Mouse (Mus musculus): Measurements from ENCODE around the gene Wdr45.
"Not testable (repeated sequence)": the region's sequence is repeated elsewhere in the genome, so short reads cannot be mapped to it uniquely, and the experiment has no call there.

Gene Wdr45

DNA sequence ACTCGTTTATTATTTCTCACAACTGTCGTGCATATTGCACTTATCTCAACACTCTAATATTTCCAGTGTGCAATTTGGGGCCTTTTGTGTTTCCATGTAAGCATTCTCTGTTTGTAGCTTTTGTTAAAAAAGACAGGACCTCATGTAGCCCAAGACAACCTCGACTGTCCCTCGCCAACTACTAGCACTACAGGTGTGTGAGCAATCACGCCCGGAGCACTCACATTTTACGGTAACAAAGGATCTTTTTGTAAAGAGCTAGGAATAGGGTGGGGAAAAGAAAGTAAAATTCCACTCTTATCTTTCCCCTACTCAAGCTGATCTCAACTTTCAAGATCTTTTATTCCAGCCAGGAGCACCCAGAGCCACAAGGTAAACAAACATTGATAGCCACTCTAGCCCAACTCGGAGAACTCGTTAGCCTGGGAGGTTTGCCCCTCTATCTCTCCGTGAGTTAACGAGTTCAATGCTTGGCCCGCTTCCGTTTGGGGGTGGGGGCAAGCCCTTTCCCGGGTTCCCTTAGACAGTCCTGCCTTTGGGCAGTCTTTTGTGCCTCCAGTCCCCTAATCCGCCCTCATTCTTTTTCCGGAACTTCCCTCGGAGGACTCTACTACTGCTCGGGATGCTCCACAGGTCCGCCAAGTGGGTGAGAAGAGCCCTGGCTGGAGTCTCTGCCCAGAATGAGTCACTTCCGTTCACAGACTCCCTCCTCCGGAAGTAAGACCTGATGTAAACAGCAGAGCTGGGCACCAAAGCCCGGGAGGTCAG is 7.6 kb downstream of the Wdr45 start, which contains the start of gene Gm45208:
Gm45208 (plus strand) TSS at position 732 of the 768 bp plus-strand sequence.
- peak; percentile 25 to 42 for DNase-seq

DNA sequence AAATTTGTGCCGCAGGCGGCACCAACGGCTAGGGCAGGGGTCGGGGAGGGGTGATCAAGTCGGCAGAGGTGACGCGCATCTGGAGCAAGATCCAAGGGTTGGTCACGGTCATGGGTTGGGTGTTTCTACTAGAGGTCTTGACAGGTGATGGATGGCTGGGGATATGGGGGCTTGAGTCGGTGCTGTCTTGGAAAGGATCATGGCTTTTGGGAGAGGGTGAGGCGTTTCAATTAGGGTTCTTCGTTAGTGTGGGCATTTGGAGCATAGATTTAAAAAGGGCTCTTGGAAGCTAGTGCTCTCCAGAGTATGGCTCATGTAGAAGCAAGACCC is 8.1 kb downstream of the Wdr45 start:
- DNase-seq = peak in 1 of 2 experiments; percentile 57

DNA sequence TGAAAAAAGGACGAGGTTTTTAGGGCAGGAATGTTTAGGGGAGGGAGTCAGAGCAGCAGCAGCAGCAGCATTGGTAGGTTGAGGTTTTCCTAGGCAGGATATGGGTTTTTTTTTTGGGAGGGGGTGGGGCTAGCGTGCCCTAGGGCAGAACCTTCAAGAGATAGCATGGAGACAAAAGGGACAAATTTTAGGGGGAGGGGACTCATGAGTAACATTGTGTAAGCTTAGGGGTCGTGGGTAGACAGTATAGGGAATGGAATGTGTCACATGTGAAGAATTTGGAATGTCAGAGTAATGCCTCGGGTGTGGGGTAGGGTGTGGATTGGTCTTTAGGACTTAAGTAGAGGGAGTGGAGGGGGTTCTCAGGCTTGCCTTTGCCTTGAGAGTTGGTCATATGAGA is 8.6 kb downstream of the Wdr45 start:
- DNase-seq = no peak

DNA sequence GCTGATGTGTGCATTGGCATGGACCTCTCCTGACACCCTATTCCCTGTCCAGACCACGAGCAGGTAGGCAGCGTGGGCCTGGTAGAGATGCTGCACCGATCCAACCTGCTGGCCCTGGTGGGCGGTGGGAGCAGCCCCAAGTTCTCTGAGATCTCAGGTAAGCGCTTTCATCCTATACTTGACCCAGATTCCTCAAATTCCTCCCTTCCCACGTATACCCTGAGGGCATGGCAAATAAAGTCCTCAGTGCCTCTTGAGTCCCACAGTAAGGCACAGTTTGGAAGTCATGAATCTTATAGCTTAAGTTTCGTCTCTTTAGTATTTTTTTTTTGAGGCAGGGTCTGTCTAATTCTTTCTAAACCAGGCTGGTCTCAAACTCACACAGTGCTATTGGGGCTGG is 10.0 kb downstream of the Wdr45 start:
- DNase-seq = no peak

DNA sequence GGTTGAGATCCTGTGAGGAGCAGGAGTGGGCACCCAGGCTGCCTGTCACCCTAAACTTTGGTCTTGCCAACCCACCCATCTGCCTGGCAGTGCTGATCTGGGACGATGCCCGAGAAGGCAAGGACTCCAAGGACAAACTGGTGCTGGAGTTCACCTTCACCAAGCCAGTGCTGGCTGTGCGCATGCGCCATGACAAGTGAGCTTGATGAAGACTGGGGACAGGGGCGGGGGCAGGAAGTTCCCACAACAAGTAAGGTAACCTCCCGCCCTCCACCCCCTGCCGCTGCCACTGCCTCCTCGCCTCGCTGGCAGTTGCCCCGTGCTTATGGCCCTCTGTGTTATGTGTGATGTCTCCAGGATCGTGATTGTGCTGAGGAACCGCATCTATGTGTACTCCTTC is 11.7 kb downstream of the Wdr45 start:
- no peak for DNase-seq

DNA sequence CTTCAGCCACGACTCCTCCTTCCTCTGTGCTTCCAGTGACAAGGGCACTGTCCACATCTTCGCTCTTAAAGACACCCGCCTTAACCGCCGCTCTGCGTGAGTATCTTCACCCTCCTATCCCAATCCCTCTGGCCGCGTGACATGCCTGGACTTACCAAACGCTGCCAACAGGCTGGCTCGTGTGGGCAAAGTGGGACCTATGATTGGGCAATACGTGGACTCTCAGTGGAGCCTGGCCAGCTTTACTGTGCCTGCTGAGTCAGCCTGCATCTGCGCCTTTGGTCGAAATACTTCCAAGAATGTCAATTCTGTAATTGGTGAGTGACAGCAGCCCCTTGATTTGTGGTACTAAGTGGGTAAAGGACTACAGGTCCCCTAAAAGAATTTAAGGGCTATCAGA is 13.0 kb downstream of the Wdr45 start:
- no peak for DNase-seq

DNA sequence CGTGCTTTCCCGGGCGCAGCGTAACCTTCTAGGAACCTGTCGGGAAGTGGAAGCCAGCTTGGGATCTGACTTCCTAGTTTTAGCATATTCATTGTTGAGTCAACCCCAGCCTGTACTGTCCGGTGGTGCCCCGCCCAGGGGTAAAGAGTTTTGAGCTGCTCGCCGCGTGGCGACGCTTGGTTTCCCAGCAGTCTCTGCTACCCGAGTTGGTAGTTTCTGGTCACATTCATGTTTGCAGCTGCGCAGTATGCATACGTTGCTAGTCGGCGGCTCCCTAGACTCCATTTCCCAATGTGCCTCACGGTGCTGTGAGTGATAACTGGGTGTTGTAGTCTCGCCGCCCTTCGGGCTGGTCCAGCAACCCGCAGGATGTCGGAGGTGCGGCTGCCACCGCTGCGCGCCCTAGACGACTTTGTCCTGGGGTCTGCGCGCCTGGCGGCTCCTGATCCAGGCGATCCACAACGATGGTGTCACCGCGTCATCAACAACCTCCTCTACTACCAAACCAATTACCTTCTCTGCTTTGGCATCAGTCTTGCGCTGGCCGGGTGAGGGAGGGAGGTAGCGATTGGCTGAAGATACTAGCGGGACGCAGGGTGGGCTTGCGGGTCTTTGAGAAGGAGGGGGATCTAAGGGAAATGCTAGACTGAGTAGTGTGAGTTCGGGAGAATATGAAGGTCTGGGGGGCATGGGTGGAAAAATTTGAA is 14.2 kb downstream of the Wdr45 start, which contains the start of gene Praf2:
Praf2 (plus strand) TSS at position 225 of the 707 bp plus-strand sequence.
- peak; percentile 60 to 69 for DNase-seq

DNA sequence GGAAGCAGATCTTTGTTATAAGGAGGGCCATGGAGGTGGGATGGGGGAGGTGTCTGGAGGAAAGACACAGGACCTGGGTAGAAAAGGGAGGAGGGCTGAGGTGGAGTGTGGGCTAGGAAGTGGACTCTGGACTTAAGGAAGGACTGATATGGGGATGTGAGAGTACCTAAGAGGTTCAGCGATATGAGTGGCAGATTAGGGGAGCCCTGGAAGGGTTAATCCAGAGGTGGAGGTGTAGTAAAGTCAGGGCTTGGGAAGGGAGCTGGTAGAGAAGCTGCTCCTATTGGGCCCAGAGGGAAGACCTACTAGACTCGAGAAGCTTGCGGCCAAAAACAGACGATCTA is 14.8 kb downstream of the Wdr45 start:
- DNase-seq = no peak

DNA sequence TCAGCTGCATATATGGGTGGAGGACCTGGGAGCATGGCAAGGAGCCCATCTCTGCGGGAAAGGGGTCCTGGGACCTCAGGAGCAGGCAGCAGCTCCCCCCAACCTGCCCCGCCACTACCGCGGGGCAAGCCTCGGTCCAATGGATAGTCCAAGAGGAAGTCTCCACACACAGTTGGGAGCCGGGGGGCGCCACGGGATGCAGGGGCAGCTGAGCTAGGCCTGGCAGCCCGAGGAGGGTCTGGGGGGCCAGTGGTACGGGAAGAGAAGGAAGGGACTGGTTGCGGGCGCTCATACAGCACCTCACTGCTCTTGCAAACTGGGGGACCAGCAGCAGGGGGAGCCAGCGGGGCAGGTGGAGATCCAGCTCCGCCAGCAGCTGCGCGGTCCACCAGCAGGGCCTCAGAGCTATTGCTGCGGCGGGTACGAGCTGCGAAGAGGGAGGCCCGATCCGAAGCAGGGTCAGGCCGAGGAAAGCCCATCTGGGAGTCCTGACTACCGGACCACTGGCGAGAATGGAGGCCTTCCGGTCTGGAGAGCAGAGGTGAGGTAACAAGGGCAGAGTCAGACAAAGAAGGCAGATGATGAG is 19.5 kb downstream of the Wdr45 start:
- DNase-seq = peak; percentile 52 to 53

DNA sequence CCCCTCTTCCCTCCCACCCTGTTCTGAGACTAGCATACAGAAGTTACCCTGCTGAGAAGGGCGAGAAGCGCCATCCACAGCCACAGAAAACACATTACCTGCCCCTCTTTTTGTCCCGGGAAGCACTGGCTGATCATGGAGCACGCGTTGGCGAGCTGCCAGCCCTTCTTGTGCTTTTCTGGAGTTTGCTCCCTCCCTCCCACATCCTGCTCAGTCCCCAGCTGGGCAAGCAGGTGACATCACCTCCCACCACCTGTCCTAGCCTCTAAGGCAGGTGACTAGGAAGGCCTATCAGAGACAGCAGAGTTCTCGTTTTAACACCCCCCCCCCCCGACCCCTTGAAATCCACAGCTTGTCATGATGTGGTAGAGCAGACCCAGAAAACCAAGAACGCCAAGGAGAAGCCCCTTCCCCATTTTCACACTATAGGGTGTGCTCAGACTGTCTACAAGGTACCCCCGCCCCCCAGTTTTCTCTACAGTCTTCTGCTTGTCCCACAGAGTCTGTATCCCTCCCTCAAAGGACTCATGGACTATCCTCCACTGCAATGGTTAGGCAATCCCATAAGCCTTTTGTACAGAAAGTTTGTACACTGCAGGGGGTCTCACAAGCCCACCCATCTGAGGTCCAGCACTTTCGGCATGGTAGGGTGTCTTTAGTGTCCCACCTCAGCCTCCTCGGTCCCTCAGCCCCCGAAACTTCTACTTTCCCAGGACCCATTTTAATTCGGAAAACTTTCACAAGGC is 25.4 kb downstream of the Wdr45 start:
- no peak for DNase-seq

DNA sequence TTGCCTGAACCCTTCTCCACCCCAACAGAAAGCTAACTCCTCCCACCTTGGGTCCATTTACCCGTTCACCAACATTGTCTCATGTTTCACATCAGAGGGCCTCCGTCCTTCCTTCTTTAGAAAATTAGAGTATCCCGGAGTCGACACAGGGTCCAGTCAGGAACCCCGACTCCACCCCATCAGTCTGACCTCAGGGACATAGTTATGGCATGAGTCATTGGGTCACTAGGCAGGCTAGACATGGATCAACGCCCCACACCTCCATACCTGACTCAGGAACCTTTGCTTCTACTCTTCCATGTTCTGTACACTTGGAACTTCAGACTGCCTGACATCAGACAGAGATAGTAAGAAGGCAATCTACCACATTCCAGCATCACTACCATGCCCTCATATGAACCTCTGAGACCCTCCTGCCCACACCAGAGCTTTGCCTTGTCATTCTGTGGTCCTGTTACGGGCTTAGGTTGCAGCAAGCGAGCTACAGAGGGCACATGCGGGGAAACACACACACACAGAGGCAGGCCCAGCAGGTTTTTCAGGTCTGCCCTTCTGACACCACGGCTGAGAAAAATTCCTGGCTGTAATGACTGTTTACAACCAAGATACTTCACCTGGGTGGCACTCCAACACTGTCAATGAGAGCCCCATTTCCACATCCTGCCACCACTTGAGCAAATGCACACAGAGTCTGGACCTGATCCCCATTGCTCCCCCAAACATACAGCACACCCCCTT is 26.1 kb downstream of the Wdr45 start:
- DNase-seq = no peak

DNA sequence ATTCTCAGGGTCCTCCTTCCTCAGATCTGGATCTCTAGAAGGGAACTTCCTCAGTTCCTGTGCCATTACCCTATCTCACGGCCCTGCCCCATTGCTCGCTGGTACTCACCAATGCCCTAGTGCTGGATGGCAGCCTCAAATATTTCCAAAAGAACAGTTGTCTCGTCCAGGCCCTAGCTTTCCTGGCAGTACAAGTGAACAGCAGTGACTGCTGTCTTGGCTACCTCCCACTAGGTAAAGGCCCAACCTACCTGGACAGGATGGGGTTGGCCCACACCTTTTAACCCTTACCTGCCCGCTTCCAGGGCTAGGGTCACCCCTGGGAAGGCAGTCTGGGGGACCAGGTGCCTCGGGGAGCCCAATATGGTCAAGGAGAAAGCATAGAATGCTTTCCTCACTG is 27.0 kb downstream of the Wdr45 start:
- no peak for DNase-seq

DNA sequence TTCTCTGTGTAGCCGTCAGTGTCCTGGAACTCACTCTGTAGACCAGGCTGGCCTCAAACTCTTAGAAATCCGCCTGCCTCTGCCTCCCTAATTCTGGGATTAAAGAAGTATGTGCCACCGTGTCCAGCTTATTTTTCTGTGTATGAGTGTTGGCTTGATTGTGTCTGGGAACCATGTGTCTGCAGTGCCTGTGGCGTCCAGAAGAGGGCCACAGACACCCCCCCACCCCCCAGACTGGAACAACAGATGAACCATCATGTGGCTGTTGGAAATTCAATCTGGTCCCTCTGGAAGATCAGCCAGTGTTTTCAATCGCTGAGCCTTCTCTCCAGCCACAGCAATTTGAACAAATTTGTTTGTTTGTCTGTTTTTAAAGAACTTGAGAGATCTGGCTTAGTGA is 29.3 kb downstream of the Wdr45 start:
- DNase-seq = no peak

DNA sequence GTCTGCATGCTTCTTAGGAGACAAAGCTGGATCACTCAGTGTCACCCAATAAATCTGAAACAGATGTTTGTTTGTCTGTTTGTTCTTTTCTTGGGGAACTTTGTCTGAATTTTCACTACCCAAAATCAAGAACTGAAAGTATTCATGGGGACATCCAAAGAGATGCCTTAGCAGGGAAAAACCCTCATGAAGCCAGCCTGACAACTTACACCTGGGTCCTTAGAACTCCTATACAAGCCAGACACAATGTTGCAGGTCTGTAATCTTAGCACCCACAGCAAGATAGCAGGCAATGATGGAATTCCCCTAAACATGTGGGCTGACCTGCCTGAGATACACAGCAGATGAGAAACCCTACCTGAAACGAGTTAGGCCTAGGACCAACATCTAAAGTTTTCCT is 30.8 kb downstream of the Wdr45 start:
- no peak for DNase-seq

DNA sequence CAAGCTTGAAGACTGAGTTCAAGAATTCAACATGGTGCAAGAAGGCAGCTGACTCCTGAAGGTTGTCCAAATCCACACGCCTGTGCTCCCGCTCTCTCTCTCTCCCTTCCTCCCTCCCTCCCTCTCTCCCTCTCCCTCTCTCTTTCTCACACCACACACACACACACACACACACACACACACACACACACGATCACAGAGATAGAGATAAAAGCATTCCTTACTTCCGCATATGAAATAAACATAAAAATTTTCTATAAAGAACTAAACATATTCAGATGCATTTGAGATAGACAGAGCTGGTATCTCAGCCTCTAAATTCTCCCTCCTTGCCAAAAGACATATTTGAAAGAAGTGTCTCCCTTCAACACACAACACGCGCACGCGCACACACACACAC is 31.3 kb downstream of the Wdr45 start:
- no peak for DNase-seq

DNA sequence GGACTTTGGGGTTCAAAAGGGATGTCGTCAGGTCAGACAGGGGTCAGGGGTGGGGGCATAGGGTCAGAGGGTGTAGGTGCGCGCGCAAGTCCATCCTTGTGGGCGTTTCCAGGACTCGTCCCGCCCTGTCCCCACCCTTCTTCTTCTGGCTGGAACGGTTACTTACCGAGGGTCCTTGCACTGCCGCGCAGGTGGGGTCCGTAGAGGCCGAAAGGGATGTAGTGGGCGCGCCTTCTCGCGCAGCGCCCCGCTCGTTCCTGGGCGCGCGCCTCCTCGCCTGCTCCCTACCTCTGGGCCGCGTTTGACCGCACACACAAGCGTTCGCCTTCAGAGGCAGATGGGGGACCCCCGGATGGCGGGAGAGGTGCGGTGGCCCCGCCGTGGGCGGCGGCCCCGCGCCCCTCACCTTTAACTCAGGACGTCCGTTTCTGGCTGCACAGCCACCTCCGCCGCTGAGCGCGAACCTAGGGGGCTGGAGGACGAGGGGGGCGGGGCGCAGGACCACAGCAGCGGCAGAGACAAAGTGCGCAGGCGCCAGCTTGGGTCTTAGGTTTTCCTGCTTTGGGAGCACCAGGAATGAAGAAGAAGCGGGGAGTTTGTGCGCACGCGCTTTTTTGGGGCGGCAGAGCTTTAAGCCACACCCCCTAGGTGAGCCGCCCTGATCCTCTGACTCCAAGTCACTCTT is 36.4 kb downstream of the Wdr45 start, which contains the start of gene Ccdc120:
Ccdc120 (minus strand) TSS at position 474 of the 685 bp plus-strand sequence.
- DNase-seq = no peak

DNA sequence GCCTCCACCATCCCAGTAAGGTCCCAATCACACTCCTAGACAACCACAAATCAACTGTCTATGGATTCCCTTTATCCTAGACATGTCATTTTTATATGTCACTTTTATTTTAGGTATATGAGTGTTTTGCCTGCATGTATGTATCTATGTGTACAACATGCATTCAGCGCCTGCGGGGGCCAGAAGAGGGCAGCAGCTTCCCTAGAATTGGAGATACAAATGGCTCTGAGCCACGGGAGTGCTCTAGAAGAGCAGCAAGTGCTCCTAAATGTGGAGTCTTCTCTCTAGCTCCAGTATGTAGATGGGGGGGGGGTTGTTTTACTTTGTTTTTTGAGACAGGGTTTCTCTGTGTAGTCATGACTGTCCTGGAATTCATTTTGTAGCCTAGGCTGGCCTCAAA is 39.5 kb downstream of the Wdr45 start:
- DNase-seq = not testable (repeated sequence)

DNA sequence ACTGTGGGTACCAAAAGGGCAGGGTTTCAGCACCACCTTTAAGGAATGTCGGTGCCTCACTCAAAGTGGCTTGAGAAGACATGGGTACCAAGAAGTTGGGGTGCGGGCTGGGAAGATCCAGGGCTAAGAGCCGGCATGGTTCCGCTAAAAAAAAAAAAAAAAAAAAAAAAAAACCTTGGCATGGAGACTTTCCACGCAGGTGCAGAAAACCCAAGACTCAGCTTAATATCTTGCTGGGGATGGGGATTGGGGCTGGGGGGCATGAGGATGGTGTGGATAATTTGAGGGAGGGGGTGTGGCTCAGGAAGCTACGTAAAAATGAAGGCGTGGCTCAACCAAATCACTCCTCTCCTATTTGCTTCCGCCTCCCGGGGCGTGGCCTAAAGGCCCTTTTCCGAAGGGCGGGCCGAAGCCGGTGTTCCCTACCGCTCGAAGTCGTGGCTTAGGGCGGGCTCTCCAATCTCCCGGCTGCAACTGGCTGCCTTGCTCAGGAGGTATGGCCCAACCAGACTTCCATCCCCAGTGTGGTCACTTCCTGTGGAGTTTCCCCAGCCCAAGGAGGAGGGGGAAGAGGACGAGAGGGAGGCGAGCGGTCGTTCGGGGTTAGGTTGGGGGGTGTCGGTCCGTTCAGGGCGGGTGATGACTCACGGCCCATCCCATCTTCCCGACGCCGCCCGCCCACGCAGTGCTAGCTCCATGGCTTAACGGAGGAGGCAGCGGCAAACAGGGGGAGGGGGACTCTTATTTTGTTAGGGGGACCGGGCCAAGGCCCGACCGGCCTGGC is 48.2 kb downstream of the Wdr45 start, which contains the start of gene Tfe3:
Tfe3 (plus strand) TSS at position 424 of the 784 bp plus-strand sequence.
- DNase-seq = peak; percentile 69 to 83

DNA sequence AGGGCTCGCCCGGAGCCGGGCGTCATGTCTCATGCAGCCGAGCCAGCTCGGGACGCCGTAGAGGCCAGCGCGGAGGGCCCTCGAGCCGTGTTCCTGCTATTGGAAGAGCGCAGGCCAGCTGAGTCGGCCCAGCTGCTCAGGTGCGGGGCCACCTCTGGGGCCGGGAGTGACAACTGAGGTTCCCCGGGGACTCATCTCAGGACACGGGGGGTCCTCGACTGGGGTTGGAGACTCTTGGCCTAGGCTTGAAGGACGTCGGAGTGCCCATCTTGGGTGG is 48.7 kb downstream of the Wdr45 start:
- no peak for DNase-seq

DNA sequence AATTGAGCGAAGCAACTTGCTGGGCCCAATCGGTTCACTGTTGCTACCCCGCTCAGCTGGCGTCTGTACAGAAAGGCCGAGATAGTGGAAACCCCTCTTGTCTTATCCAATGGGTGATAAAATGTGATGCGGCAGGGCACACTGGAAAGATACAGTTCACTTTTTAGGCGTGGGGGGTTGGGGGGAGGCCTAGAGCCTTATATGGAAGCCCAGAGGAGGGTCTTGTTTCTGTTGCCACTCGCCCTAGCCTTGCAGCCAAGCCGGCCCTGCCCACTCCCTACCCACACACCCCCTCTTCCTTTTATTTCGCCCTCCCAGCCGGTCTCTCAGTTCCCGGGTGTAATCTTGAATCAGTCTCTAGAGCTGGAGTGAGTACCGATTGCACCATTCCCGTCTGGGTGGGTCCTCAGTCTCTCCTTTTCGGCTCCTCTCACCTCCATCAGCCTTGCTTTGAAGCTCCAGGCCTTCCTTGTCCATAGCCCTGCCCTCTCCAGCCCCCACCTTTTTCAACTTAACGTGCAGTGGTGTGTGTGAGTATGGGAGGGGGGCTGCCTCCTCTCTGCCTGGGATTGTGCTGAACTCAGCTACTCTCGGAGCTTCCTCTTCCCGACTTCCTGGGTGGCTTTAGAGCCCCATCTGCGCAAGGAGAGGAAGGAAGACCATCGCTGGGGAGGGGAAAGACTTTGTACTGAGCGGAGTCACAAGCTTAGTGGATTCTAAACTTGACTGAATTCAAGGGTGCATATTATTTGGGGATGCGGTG is 49.7 kb downstream of the Wdr45 start:
- DNase-seq = peak in 1 of 2 experiments; percentile 12
